Mouse (Mus musculus) hindbrain, embryonic 12.5 days (tissue): Measurements from ENCODE around the gene Dda1. TPM values are rescaled to one million over a fixed set of nuclear protein-coding genes. Genes with fewer than 3 reads are reported as not detected.

Experiments
- ATAC-seq: fragments of 200-750 bp; cut with Nextera tagmentation; 2 replicates; pipeline ENCODE4 v1.8.0; 2017; ENCODE audit warnings: moderate TSS enrichment; ENCODE audit not compliant: low FRiP score
- H3K27ac ChIP-seq: fragments of 300-500 bp; sonication (generic); 2 replicates; pipeline ENCODE4 v1.5.1; 2016; ENCODE audit warnings: mild to moderate bottlenecking
- H3K27me3 ChIP-seq: fragments of 300-500 bp; sonication (generic); 2 replicates; pipeline ENCODE4 v1.6.1; 2016; ENCODE audit warnings: mild to moderate bottlenecking
- H3K36me3 ChIP-seq: fragments of 300-500 bp; sonication (generic); 2 replicates; pipeline ENCODE4 v1.6.1; 2016; ENCODE audit warnings: mild to moderate bottlenecking
- H3K4me1 ChIP-seq: fragments of 300-500 bp; sonication (generic); 2 replicates; pipeline ENCODE4 v1.6.1; 2016
- H3K4me2 ChIP-seq: fragments of 300-500 bp; sonication (generic); replicated peaks from 2 replicates; pipeline ENCODE4 v1.6.1; 2016; ENCODE audit warnings: mild to moderate bottlenecking
- H3K4me3 ChIP-seq: fragments of 300-500 bp; sonication (generic); 2 replicates; pipeline ENCODE4 v1.5.1; 2016; ENCODE audit warnings: mild to moderate bottlenecking
- H3K9ac ChIP-seq: fragments of 300-500 bp; sonication (generic); 2 replicates; pipeline ENCODE4 v1.6.1; 2016; ENCODE audit warnings: mild to moderate bottlenecking, moderate library complexity
- H3K9me3 ChIP-seq: fragments of 300-500 bp; sonication (generic); replicated peaks from 2 replicates; pipeline ENCODE4 v1.6.1; 2016; ENCODE audit warnings: mild to moderate bottlenecking
- WGBS: fragments of 180-500 bp; shearing (Covaris S2); methylation state at CpG from one replicate; pipeline ENCODE4 v1.1.7; 2016; 5-methylcytosine and 5-hydroxymethylcytosine counted together
- polyA plus RNA-seq: library from polyadenylated mRNA; unstranded; fragments of >200 nt; fragmentation: Nextera tagmentation; extraction: Ambion mirVana; gene quantifications from 2 replicates; pipeline ENCODE4 v1.2.1, GENCODE M21; 2016

Gene Dda1
- polyA plus RNA-seq, 1 experiment from 2014 or later: 161 TPM

GRCm38 (mm10) chr8:71485142-71486135, 16.4 kb downstream of the Dda1 start, which contains the start of gene Ano8:
Ano8 (minus strand) TSS chr8:71485963.
- peak within 1 kb of the TSS; percentile 90 for H3K27ac ChIP-seq
- peaks cover 44% of the 10 kb centered on the region for H3K4me1 ChIP-seq
- no peaks in the 10 kb centered on the region for H3K9me3 ChIP-seq
- peak within 1 kb of the TSS; percentile 81 for H3K4me3 ChIP-seq
- H3K4me2 ChIP-seq: peak within 1 kb of the TSS; percentile 63
- H3K36me3 ChIP-seq: peaks cover 40% of the 10 kb centered on the region
- WGBS: 6% methylated on average over 56 of the region's 58 CpGs
- 0 out of 2 replicates have a peak, but pooled peaks cover 6% of the 10 kb centered on the region for H3K27me3 ChIP-seq
- H3K9ac ChIP-seq: peak within 1 kb of the TSS; percentile 95
- ATAC-seq: peak; percentile 84

- 16% methylated on average over 7 of the region's 7 CpGs for WGBS
- H3K27ac ChIP-seq: peak overlapping the region; percentile 90
- H3K9me3 ChIP-seq: no peaks in the 10 kb centered on the region
- H3K4me2 ChIP-seq: peak overlapping the region; percentile 63
- H3K4me3 ChIP-seq: peak overlapping the region; percentile 81
- H3K36me3 ChIP-seq: peaks cover 40% of the 10 kb centered on the region
- ATAC-seq: no peak
- H3K4me1 ChIP-seq: peaks cover 37% of the 10 kb centered on the region
- peak overlapping the region; percentile 95 for H3K9ac ChIP-seq
- H3K27me3 ChIP-seq: 0 out of 2 replicates have a peak, but pooled peaks cover 1% of the 10 kb centered on the region
Measured at GRCm38 (mm10) chr8:71486136-71486529, 17.1 kb downstream of the Dda1 start.

DNA sequence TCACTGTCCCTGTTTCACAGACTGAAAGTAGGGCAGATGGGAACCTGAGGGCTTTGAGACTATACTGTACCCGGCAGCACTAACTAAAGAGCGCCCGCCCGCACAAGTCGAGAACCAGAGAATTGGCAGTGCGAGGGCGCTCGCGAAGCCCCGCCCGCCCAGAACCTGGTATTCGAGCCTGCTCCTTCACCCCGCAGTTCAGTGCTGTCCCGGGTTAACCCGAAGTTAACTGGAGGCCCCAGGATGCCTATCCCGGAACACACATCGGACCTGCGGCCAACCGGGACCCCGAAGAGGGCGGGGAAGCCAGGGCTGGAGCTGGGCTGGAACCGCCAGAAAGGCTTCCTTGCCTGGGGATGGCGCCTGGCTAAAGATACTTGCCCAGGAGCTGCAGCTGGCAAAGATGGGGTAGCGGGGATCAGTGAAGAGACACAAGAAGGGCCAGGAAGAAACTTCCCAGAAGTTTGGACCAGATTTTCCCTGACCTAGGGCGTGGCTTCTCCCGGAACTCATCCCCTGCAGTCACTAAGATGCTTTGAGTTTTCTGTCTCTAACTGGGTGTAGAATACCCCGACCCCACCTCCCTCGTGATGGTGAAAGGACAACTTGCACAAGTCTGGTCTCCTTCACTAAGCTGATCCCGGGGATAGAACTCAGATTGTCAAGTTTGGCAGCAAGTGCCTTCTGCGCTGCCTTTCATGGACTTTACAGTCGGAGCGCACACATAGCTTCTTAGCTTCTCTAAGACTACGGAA, 18.9 kb downstream of the Dda1 start, which contains the start of gene Gtpbp3:
TSS of gene Gtpbp3 (plus strand) at position 413 of the 755 bp plus-strand sequence.
- ATAC-seq: peak; percentile 17; the same call in 1 of the 2 replicates
- Histone ChIP-seq H3K9me3 (no peaks in the 10 kb centered on the region), H3K36me3 (peaks cover 40% of the 10 kb centered on the region), H3K9ac (peak within 1 kb of the TSS; percentile 87), H3K27ac (peak within 1 kb of the TSS; percentile 79), H3K4me3 (peak within 1 kb of the TSS; percentile 85), H3K27me3 (no peaks in the 10 kb centered on the region), H3K4me1 (peaks cover 33% of the 10 kb centered on the region), H3K4me2 (peak within 1 kb of the TSS; percentile 100)
- WGBS: under 1% methylated on average over 33 of the region's 33 CpGs

GRCm38 (mm10) chr8:71488454-71488853, 19.5 kb downstream of the Dda1 start:
- peak; percentile 72 for ATAC-seq
- no peaks in the 10 kb centered on the region for H3K27me3 ChIP-seq
- peak overlapping the region; percentile 79; the same call in 1 of the 2 replicates for H3K27ac ChIP-seq
- peaks cover 38% of the 10 kb centered on the region for H3K36me3 ChIP-seq
- H3K4me3 ChIP-seq: peak overlapping the region; percentile 85
- H3K9ac ChIP-seq: peak overlapping the region; percentile 87
- WGBS: under 1% methylated on average over 22 of the region's 22 CpGs
- H3K9me3 ChIP-seq: no peaks in the 10 kb centered on the region
- peak overlapping the region; percentile 100 for H3K4me2 ChIP-seq
- peaks cover 33% of the 10 kb centered on the region for H3K4me1 ChIP-seq

DNA sequence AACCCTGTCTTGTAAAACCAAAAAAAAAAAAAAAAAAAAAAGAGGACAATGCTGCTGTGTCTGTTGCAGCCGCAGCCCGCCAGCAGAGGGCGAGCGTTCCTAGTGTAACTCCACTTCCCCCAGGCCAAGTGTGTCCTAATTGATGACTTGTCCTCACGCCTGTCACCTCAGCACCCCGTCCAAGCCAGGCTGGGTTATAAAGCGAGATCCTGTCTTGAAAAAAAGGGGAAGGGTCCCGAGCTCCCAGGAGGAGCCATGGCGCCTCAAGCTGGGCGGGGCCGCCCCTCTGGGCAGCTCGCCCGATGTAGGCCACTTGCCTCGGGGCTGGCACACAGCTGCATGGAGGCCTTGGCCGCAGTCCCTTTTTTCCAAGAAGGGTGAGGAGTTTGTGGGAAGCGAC, 26.0 kb downstream of the Dda1 start:
- Histone ChIP-seq H3K27me3 (no peaks in the 10 kb centered on the region), H3K4me2 (no peak overlapping the region), H3K4me3 (no peak overlapping the region), H3K9ac (no peak overlapping the region), H3K27ac (no peak overlapping the region), H3K36me3 (peaks cover 32% of the 10 kb centered on the region), H3K4me1 (peaks cover 26% of the 10 kb centered on the region), H3K9me3 (no peaks in the 10 kb centered on the region)
- 31% methylated on average over 16 of the region's 16 CpGs for WGBS
- ATAC-seq: peak; percentile 63

DNA sequence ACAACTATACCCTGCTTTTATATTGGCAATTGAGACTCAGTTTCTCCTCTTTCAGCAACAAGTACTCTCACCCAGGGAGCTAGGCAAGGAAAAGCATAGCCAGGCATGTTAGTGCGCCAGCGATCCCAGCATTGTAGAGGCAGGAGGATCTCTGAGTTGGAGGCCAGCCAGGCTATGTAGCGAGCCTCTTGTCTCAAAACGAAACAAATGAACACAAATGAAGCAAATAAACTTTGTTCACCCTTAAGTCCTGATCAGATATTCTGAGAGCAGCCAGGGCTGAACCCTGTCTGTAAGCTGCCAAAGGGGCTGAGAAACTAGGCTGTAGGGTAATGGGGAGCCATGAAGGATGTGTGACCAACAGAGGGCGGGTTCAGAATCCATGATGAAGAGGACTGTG, 26.8 kb downstream of the Dda1 start:
- peaks cover 28% of the 10 kb centered on the region for H3K36me3 ChIP-seq
- H3K4me3 ChIP-seq: no peak overlapping the region
- peak overlapping the region; percentile 37; the same call in 1 of the 2 replicates for H3K27ac ChIP-seq
- no peaks in the 10 kb centered on the region for H3K27me3 ChIP-seq
- H3K9ac ChIP-seq: no peak overlapping the region
- H3K4me2 ChIP-seq: no peak overlapping the region
- H3K9me3 ChIP-seq: no peaks in the 10 kb centered on the region
- H3K4me1 ChIP-seq: peaks cover 26% of the 10 kb centered on the region
- WGBS: 88% methylated on average over 5 of the region's 5 CpGs
- no peak for ATAC-seq

DNA sequence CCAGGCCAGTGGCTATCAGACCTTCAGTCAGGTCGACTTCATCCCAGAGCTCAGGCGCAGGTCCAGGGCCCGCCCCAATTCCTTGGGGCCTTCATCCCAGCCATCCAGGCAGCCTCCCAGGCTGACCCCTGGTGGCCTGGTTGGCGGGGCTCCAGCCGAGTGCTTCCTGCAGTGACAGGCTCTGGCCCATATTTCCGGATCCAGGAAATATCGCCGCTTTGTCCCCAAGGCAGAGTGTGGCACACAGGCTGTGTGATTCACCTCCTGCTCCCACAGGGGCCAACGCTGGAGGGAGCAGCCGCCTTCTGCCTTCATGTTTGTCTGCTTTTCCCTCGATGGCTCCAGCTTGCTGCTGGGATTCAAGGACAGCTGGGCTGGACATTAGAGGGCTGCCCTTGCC, 27.5 kb downstream of the Dda1 start:
- Histone ChIP-seq H3K4me2 (no peak overlapping the region), H3K27ac (0 out of 2 replicates have a peak overlapping the region, but pooled peaks have one; percentile 37), H3K4me3 (no peak overlapping the region), H3K9ac (no peak overlapping the region), H3K27me3 (no peaks in the 10 kb centered on the region), H3K9me3 (no peaks in the 10 kb centered on the region), H3K4me1 (peaks cover 26% of the 10 kb centered on the region), H3K36me3 (peaks cover 23% of the 10 kb centered on the region)
- WGBS: 44% methylated on average over 11 of the region's 11 CpGs
- ATAC-seq: no peak

- no peak overlapping the region for H3K4me3 ChIP-seq
- WGBS: 88% methylated on average over 1 of the region's 1 CpGs
- no peaks in the 10 kb centered on the region for H3K27me3 ChIP-seq
- H3K4me1 ChIP-seq: peaks cover 26% of the 10 kb centered on the region
- H3K9ac ChIP-seq: no peak overlapping the region
- H3K9me3 ChIP-seq: no peaks in the 10 kb centered on the region
- H3K27ac ChIP-seq: no peak overlapping the region
- no peak for ATAC-seq
- H3K36me3 ChIP-seq: peaks cover 17% of the 10 kb centered on the region
- H3K4me2 ChIP-seq: no peak overlapping the region
Measured at GRCm38 (mm10) chr8:71497077-71497645, 28.2 kb downstream of the Dda1 start.

GRCm38 (mm10) chr8:71497881-71498501, 29.0 kb downstream of the Dda1 start:
- Histone ChIP-seq H3K27me3 (no peaks in the 10 kb centered on the region), H3K4me1 (peaks cover 26% of the 10 kb centered on the region), H3K36me3 (peaks cover 8% of the 10 kb centered on the region), H3K9me3 (no peaks in the 10 kb centered on the region), H3K9ac (0 out of 2 replicates have a peak overlapping the region, but pooled peaks have one; percentile 24), H3K4me3 (no peak overlapping the region), H3K4me2 (no peak overlapping the region), H3K27ac (no peak overlapping the region)
- WGBS: 30% methylated on average over 12 of the region's 15 CpGs
- no peak for ATAC-seq

DNA sequence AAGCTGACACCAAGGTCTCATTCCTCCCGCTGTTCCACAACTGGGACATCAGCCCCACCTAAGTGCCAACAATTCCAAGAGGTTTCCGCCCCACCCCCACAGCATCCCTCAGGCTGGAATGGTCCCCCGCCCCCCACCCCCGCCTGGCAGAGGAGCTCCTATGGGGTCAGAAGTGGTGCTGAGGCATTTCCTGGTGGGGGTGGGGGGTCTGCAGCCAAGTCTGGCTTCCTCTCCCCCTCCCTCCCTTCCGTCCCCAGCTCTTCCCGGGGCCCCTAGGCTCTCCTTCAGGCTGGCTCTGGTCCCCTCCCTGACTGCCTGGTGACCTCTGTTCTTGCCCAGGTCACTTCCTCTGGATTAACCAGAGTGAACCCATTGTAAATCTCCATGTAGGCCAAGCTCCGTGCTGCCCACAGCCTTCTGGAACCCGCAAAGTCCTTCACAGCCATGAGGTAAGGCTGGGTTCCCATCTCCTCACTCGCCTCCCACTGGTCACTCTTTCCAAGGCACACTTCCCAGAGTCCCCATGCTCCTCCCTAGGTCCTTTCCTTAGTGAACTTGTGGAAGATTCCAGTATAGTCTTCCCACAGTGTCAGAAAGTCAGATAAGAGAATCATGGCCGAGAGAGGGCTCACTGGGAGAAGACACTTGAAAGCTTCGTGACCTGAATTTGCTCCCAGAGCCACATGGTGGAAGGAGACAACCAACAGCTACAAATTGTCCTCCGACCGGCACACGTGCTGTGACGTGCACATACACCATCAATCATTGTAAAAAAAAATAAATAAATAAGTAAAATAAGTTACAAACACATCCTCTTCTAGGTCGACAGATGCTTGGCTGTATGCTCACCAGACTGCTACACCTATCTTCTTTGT, 30.1 kb downstream of the Dda1 start:
- H3K36me3 ChIP-seq: peaks cover 2% of the 10 kb centered on the region; the same call in 1 of the 2 replicates
- 38% methylated on average over 16 of the region's 16 CpGs for WGBS
- no peak overlapping the region for H3K9ac ChIP-seq
- H3K4me3 ChIP-seq: no peak overlapping the region
- no peak for ATAC-seq
- no peak overlapping the region for H3K4me2 ChIP-seq
- peaks cover 26% of the 10 kb centered on the region for H3K4me1 ChIP-seq
- no peaks in the 10 kb centered on the region for H3K27me3 ChIP-seq
- H3K9me3 ChIP-seq: no peaks in the 10 kb centered on the region
- H3K27ac ChIP-seq: no peak overlapping the region

DNA sequence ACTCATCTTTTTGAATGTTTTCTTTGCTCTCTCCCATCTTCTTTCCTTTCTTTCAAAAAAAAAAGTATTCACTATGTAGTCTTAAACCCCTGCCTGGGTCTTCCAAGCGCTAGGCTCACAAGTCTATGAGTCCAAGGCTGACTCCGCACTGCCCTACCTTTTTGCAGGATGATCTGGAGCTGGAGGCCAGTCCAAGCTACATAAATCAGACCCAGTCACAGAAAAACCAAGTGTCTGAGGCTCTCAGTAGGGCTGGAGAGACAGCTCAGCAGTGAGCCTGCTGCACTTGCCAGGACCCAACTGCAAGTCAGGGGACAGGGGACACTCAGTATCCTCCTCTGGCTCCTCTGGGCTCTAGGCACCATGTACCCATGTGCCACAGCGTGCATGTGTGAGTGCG, 35.4 kb downstream of the Dda1 start:
- H3K9ac ChIP-seq: no peak overlapping the region
- no peak overlapping the region for H3K4me3 ChIP-seq
- ATAC-seq: no peak
- H3K4me2 ChIP-seq: no peak overlapping the region
- no peaks in the 10 kb centered on the region for H3K36me3 ChIP-seq
- H3K27me3 ChIP-seq: peaks cover 42% of the 10 kb centered on the region
- no peak overlapping the region for H3K27ac ChIP-seq
- H3K4me1 ChIP-seq: peaks cover 7% of the 10 kb centered on the region; the same call in 1 of the 2 replicates
- 86% methylated on average over 4 of the region's 4 CpGs for WGBS
- H3K9me3 ChIP-seq: no peaks in the 10 kb centered on the region
